17 mouse cellular contexts compared by ENCODE assay signal in genomic region chr9:57867236-57867635, GRCm38 (mm10). TPM values are rescaled to one million over a fixed set of nuclear protein-coding genes. Genes with fewer than 3 reads are reported as not detected.
DNase-seq lines count a peak whose midpoint lies in the region; ATAC-seq and TF ChIP-seq lines count a peak whose summit lies in the region.
"Had no signal": no experiment of that assay in that cellular context is flagged by ENCODE, and none has a peak within 500 bp of the region (broad histone marks: within the 10 kb centered on the region; RNA-seq: fewer than 3 reads in every experiment).

No protein-coding gene starts in this region.

- H3K27ac ChIP-seq in left cerebral cortex, adult 2 months, result peak overlapping the region; percentile 22
- H3K27ac ChIP-seq: hindbrain, embryonic 12.5 days; liver, embryonic 15.5 days; midbrain, embryonic 13.5 days; neural tube, embryonic 15.5 days had no signal

- no peak overlapping the region for H3K4me3 ChIP-seq in left cerebral cortex, adult 2 months
- H3K4me3 ChIP-seq: hindbrain, embryonic 12.5 days; liver, embryonic 15.5 days; midbrain, embryonic 13.5 days; neural tube, embryonic 15.5 days had no signal

- ATAC-seq in frontal cortex, adult (ENCODE audit: low TSS enrichment), result peak; percentile 89
- ATAC-seq: midbrain, embryonic 13.5 days had no signal

- intact Hi-C loops in left cerebral cortex, postnatal 4 days (cut with DNase I), result no loop called here
- intact Hi-C loops in left cerebral cortex, adult 2 months (cut with DNase I), result loop anchor here (2.0 kb wide), 2 partner anchors 36 to 66 kb away; no protein-coding TSS in a partner anchor

- TF ChIP-seq CTCF in left cerebral cortex, adult 2 months (IDR thresholded peaks at IDR 0.05), result no peak

- DNase-seq in left cerebral cortex, adult 11 months (ENCODE audit: low spot score), result peak; percentile 31
- no peak for DNase-seq in left cerebral cortex, postnatal 4 days
- peak in 1 of 2 experiments; percentile 32 for DNase-seq in left cerebral cortex, adult 2 months (ENCODE audit: extremely low spot score in 1 of 2, low spot score in 2 of 2)
- peak; percentile 22 for DNase-seq in right cerebral cortex, postnatal 14 days
- no peak for DNase-seq in cerebellum, adult 18-20 months
- no peak for DNase-seq in embryo, embryonic 10.5 days (ENCODE audit: low spot score)
- DNase-seq: adrenal gland, postnatal 14 days; cerebellum, adult 11-12 months; cerebellum, postnatal 25 days; heart, postnatal 14 days; kidney, adult 2 months; kidney, postnatal 14 days had no signal

RNA-seq across cellular contexts. Expression of gene Arid3b, which starts 30.6 kb away (rescaled TPM):
- 1 to 10 TPM; 9.1 to 9.7 TPM for total RNA-seq in left cerebral cortex, postnatal 4 days (2021)
- 10 to 100 TPM; 10.9 to 14.8 TPM for total RNA-seq in left cerebral cortex, adult 2 months (2021)

RNA-seq across cellular contexts. Expression of gene Ubl7, which starts 43.5 kb away (rescaled TPM):
- total RNA-seq in left cerebral cortex, postnatal 4 days (2021), result 10 to 100 TPM; 94.0 to 97.2 TPM
- 100 to 1,000 TPM; 101 to 109 TPM for total RNA-seq in left cerebral cortex, adult 2 months (2021)

Comparison
In these comparisons a context has a peak if more than half of its experiments do, and no peak if none do; other contexts are left out.
1. DNase-seq: peak in left cerebral cortex, adult 11 months (single experiment) and right cerebral cortex, postnatal 14 days (single experiment); none in left cerebral cortex, postnatal 4 days (single experiment), cerebellum, adult 18-20 months (0 of 2) and embryo, embryonic 10.5 days (single experiment).